8 mouse cellular contexts compared by ENCODE assay signal in genomic region chr3:84883817-84884483, GRCm38 (mm10).
A peak's percentile ranks its signal among the peaks of the same experiment; 100 is the strongest.
DNase-seq lines count a peak whose midpoint lies in the region; ATAC-seq and TF ChIP-seq lines count a peak whose summit lies in the region.

No protein-coding gene starts in this region.

- no peak overlapping the region for H3K27ac ChIP-seq in left cerebral cortex, adult 2 months

- peak; percentile 82 to 85 for ATAC-seq in hematopoietic stem cell, adult 5-6 weeks (replicated peaks in 1 of 2; ENCODE audit: insufficient read depth in 1 of 2, low FRiP score in 2 of 2, low TSS enrichment in 1 of 2, low read depth in 1 of 2, poor library complexity in 2 of 2, severe bottlenecking in 2 of 2)
- peak; percentile 93 for ATAC-seq in megakaryocyte, adult 5-6 weeks (ENCODE audit: poor library complexity, severe bottlenecking)

- no peak overlapping the region for H3K4me3 ChIP-seq in left cerebral cortex, adult 2 months

- peak; percentile 11 for DNase-seq in ovary, postnatal 36 days (ENCODE audit: low spot score)
- no peak for DNase-seq in ovary, postnatal 14 days (ENCODE audit: low spot score)
- no peak for DNase-seq in cerebellum, adult 11 months
- DNase-seq in left cerebral cortex, adult 2 months (ENCODE audit: extremely low spot score in 1 of 2, low spot score in 2 of 2), result no peak
- no peak for DNase-seq in left cerebral cortex, adult 11 months (ENCODE audit: low spot score)
- no peak for DNase-seq in right cerebral cortex, postnatal 36 days (ENCODE audit: low spot score in 2 of 2)

- no peak for TF ChIP-seq CTCF in left cerebral cortex, adult 2 months (IDR thresholded peaks at IDR 0.05)

- intact Hi-C loops in left cerebral cortex, adult 2 months (cut with DNase I), result no loop called here
